In the genomic region with DNA sequence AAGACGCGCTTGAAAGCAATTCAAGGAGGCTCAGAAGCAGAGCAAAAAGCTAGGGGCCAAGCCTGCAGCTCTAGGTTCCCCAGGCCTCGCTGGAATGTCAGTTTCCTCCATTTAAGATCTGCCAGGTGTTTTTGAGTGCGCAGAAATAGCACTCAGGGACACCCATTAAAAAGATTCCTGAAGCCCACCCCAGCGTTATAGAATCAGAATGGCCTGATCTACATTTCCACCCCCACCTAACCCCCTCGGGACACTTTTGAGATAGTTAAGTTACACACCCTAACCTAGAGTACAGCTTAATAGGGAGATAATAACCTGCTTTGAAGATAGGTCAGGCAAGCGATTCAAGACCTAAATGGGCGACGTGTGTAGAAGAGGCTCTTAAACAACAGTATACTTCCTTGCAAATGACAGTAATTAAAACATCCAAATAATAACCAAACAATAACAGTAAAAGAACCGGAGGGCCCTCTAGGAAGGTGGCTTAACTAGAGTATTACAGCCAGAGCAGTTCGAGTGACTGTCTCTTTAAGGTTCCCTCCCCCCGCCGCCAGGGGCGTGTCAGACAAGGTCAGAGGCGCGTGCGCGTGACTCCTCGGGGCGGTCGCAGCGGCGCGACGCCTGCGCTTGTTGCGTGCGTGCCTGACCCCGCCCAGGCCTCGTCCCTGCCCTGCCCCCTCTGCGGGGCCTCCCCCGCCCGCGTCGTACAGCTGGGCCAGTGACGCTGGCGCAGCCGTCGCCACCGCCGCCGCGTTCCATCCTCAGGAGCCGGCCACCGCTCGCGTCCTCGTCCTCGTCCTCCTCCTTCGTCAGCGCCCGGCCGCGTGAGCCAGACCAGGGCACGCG, we compare ENCODE assay signal across 7 mouse cellular contexts. TPM values are rescaled to one million over a fixed set of nuclear protein-coding genes. Genes with fewer than 3 reads are reported as not detected.
A peak's percentile ranks its signal among the peaks of the same experiment; 100 is the strongest.
DNase-seq lines count a peak whose midpoint lies in the region; ATAC-seq and TF ChIP-seq lines count a peak whose summit lies in the region.

A gene (plus strand): TSS at position 662 of the 846 bp plus-strand sequence.

- no peaks in the 10 kb centered on the region for H3K36me3 ChIP-seq in embryonic facial prominence, embryonic 12.5 days
- H3K36me3 ChIP-seq in kidney, adult 2 months (ENCODE audit: control insufficient read depth, insufficient read depth, low read length), result no peaks in the 10 kb centered on the region; the same call in 1 of the 2 replicates
- H3K36me3 ChIP-seq in limb, embryonic 12.5 days, result no peaks in the 10 kb centered on the region
- no peaks in the 10 kb centered on the region for H3K36me3 ChIP-seq in midbrain, embryonic 15.5 days (replicated peaks)
- H3K36me3 ChIP-seq in spleen, adult 2 months (ENCODE audit: control insufficient read depth, insufficient read depth, low read length), result no peaks in the 10 kb centered on the region

- TF ChIP-seq POLR2A in kidney, adult 2 months (IDR thresholded peaks at IDR 0.05; ENCODE audit: low read depth, low read length), result peak; percentile 92
- TF ChIP-seq POLR2A in spleen, adult 2 months (IDR thresholded peaks at IDR 0.05; ENCODE audit: low read depth, low read length), result peak; percentile 97

- H3K9ac ChIP-seq in embryonic facial prominence, embryonic 12.5 days, result peak within 1 kb of the TSS; percentile 93
- peak within 1 kb of the TSS; percentile 90 for H3K9ac ChIP-seq in limb, embryonic 12.5 days (replicated peaks)
- H3K9ac ChIP-seq in midbrain, embryonic 15.5 days, result peak within 1 kb of the TSS; percentile 71

- no peak for TF ChIP-seq CTCF in kidney, adult 2 months (conservative IDR thresholded peaks at IDR 0.05; ENCODE audit: insufficient read depth, insufficient read length, low read depth, low read length)
- no peak for TF ChIP-seq CTCF in spleen, adult 2 months (IDR thresholded peaks at IDR 0.05; ENCODE audit: extremely low read depth, insufficient read depth, insufficient read length, insufficient replicate concordance)

- H3K4me1 ChIP-seq in embryonic facial prominence, embryonic 12.5 days, result peaks cover 11% of the 10 kb centered on the region
- peaks cover 25% of the 10 kb centered on the region for H3K4me1 ChIP-seq in kidney, adult 2 months (ENCODE audit: control insufficient read depth, insufficient read depth, low read length)
- peaks cover 13% of the 10 kb centered on the region for H3K4me1 ChIP-seq in limb, embryonic 12.5 days (replicated peaks)
- H3K4me1 ChIP-seq in midbrain, embryonic 15.5 days, result peaks cover 26% of the 10 kb centered on the region
- H3K4me1 ChIP-seq in spleen, adult 2 months (ENCODE audit: control insufficient read depth, insufficient read depth, insufficient read length), result peaks cover 11% of the 10 kb centered on the region

- WGBS in embryonic facial prominence, embryonic 12.5 days, result 3% methylated on average over 54 of the region's 56 CpGs
- 5% methylated on average over 56 of the region's 56 CpGs for WGBS in kidney, adult 2 months
- WGBS in limb, embryonic 12.5 days, result 2% methylated on average over 53 of the region's 56 CpGs
- WGBS in midbrain, embryonic 15.5 days, result 3% methylated on average over 52 of the region's 56 CpGs
- WGBS in spleen, adult 2 months, result 8% methylated on average over 56 of the region's 56 CpGs

- H3K4me2 ChIP-seq in embryonic facial prominence, embryonic 12.5 days (replicated peaks), result peak within 1 kb of the TSS; percentile 80
- H3K4me2 ChIP-seq in limb, embryonic 12.5 days, result peak within 1 kb of the TSS; percentile 70
- H3K4me2 ChIP-seq in midbrain, embryonic 15.5 days, result peak within 1 kb of the TSS; percentile 86

- H3K27ac ChIP-seq in embryonic facial prominence, embryonic 12.5 days, result peak within 1 kb of the TSS; percentile 97
- H3K27ac ChIP-seq in kidney, adult 2 months (ENCODE audit: insufficient read depth, low read depth, low read length), result peak within 1 kb of the TSS; percentile 95
- H3K27ac ChIP-seq in limb, embryonic 12.5 days, result peak within 1 kb of the TSS; percentile 98
- peak within 1 kb of the TSS; percentile 99 for H3K27ac ChIP-seq in midbrain, embryonic 15.5 days
- peak within 1 kb of the TSS; percentile 99 for H3K27ac ChIP-seq in spleen, adult 2 months (ENCODE audit: insufficient read depth, low read length)

- no peaks in the 10 kb centered on the region for H3K9me3 ChIP-seq in embryonic facial prominence, embryonic 12.5 days
- H3K9me3 ChIP-seq in limb, embryonic 12.5 days, result no peaks in the 10 kb centered on the region
- no peaks in the 10 kb centered on the region for H3K9me3 ChIP-seq in midbrain, embryonic 15.5 days

- peak; percentile 95 for ATAC-seq in embryonic facial prominence, embryonic 12.5 days (ENCODE audit: insufficient number of reproducible peaks, insufficient read depth, low FRiP score, low TSS enrichment)
- ATAC-seq in limb, embryonic 12.5 days (ENCODE audit: insufficient number of reproducible peaks, insufficient read depth, low FRiP score, low TSS enrichment, low read depth), result peak; percentile 96
- peak; percentile 98 for ATAC-seq in midbrain, embryonic 15.5 days (replicated peaks)

- DNase-seq in adrenal gland, postnatal 25 days, result peak; percentile 99
- DNase-seq in heart, adult 18-20 months, result peak; percentile 99 to 100
- peak; percentile 99 for DNase-seq in kidney, adult 2 months
- DNase-seq in spleen, adult 2 months (ENCODE audit: low read depth in 1 of 2, low spot score in 2 of 2), result peak; percentile 94 to 99

- no peaks in the 10 kb centered on the region for H3K27me3 ChIP-seq in embryonic facial prominence, embryonic 12.5 days
- H3K27me3 ChIP-seq in kidney, adult 2 months (replicated peaks; ENCODE audit: control insufficient read depth, insufficient read depth, low read length), result no peaks in the 10 kb centered on the region
- 0 out of 2 replicates have a peak, but pooled peaks cover 4% of the 10 kb centered on the region for H3K27me3 ChIP-seq in limb, embryonic 12.5 days
- no peaks in the 10 kb centered on the region for H3K27me3 ChIP-seq in midbrain, embryonic 15.5 days (replicated peaks)
- H3K27me3 ChIP-seq in spleen, adult 2 months (ENCODE audit: control insufficient read depth, insufficient read depth, low read length), result no peaks in the 10 kb centered on the region; the same call in 1 of the 2 replicates

- H3K4me3 ChIP-seq in embryonic facial prominence, embryonic 12.5 days, result peak within 1 kb of the TSS; percentile 94
- H3K4me3 ChIP-seq in kidney, adult 2 months (ENCODE audit: insufficient read depth, low read depth, low read length), result peak within 1 kb of the TSS; percentile 75
- peak within 1 kb of the TSS; percentile 91 for H3K4me3 ChIP-seq in limb, embryonic 12.5 days (replicated peaks)
- H3K4me3 ChIP-seq in midbrain, embryonic 15.5 days, result peak within 1 kb of the TSS; percentile 91
- H3K4me3 ChIP-seq in spleen, adult 2 months (ENCODE audit: extremely low read depth, insufficient read depth, insufficient read length), result peak within 1 kb of the TSS; percentile 98

RNA-seq across cellular contexts. Expression of the gene that starts here (rescaled TPM):
- total RNA-seq in adrenal gland, postnatal 25 days (2021), result 50.2 and 54.2 TPM in 2 replicates
- polyA plus RNA-seq in embryonic facial prominence, embryonic 12.5 days (2016; fragmentation: Nextera tagmentation; extraction: Ambion mirVana), result 16.0 and 18.0 TPM in 2 replicates
- total RNA-seq in heart, adult 18-20 months (2021), result 10 to 100 TPM; 68.3 to 71.9 TPM
- 65.5 and 80.0 TPM in 2 replicates for polyA plus RNA-seq in kidney, adult 2 months (2012; rRNA removed)
- polyA plus RNA-seq in limb, embryonic 12.5 days (2016; fragmentation: Nextera tagmentation; extraction: Ambion mirVana), result 14.1 and 16.6 TPM in 2 replicates
- 13.2 and 13.6 TPM in 2 replicates for polyA plus RNA-seq in midbrain, embryonic 15.5 days (2015; fragmentation: Nextera tagmentation; extraction: Ambion mirVana)
- polyA plus RNA-seq in spleen, adult 2 months (2012; rRNA removed), result 32.0 and 49.8 TPM in 2 replicates

Comparison
In these comparisons a context has a peak if more than half of its experiments do, and no peak if none do; other contexts are left out.
1. Peak in every context shown above with its lines: DNase-seq, ATAC-seq, H3K4me3 ChIP-seq and H3K27ac ChIP-seq.